In genomic region chr7:99120082-99120481, GRCm38 (mm10) we compare ENCODE assay signal across 23 mouse cellular contexts. TPM values are rescaled to one million over a fixed set of nuclear protein-coding genes. Genes with fewer than 3 reads are reported as not detected.
DNase-seq lines count a peak whose midpoint lies in the region; ATAC-seq and TF ChIP-seq lines count a peak whose summit lies in the region.
"Had no signal": no experiment of that assay in that cellular context is flagged by ENCODE, and none has a peak within 500 bp of the region (broad histone marks: within the 10 kb centered on the region; RNA-seq: fewer than 3 reads in every experiment).

No protein-coding gene starts in this region.

- peaks cover 28% of the 10 kb centered on the region for H3K4me1 ChIP-seq in liver, postnatal 0 days (ENCODE audit: insufficient read depth)
- peaks cover 35% of the 10 kb centered on the region for H3K4me1 ChIP-seq in thymus, adult 2 months (replicated peaks; ENCODE audit: control insufficient read depth, insufficient read depth, low read length)
- H3K4me1 ChIP-seq: forebrain, embryonic 13.5 days; hindbrain, embryonic 13.5 days had no signal

- 38% methylated on average over 4 of the region's 4 CpGs for WGBS in liver, postnatal 0 days (ENCODE audit: insufficient replicate concordance)
- 5% methylated on average over 4 of the region's 4 CpGs for WGBS in thymus, adult 2 months

- no peak overlapping the region for H3K4me3 ChIP-seq in liver, postnatal 0 days (ENCODE audit: low read depth, low read length)
- no peak overlapping the region for H3K4me3 ChIP-seq in thymus, adult 2 months (ENCODE audit: control insufficient read depth, insufficient read depth, low read length)
- H3K4me3 ChIP-seq: embryonic facial prominence, embryonic 10.5 days; forebrain, embryonic 13.5 days; heart, adult 2 months; heart, embryonic 15.5 days; hindbrain, embryonic 13.5 days had no signal

- H3K27me3 ChIP-seq in liver, postnatal 0 days (ENCODE audit: insufficient read depth, low read length): no peaks in the 10 kb centered on the region
- no peaks in the 10 kb centered on the region for H3K27me3 ChIP-seq in thymus, adult 2 months (ENCODE audit: control insufficient read depth, insufficient read depth, low read length)
- H3K27me3 ChIP-seq: forebrain, embryonic 13.5 days; heart, embryonic 15.5 days; hindbrain, embryonic 13.5 days; Patski had no signal

- TF ChIP-seq EP300 in liver, postnatal 0 days (IDR thresholded peaks at IDR 0.05; ENCODE audit: low read depth): no peak

- no peak for TF ChIP-seq POLR2A in thymus, adult 2 months (IDR thresholded peaks at IDR 0.05; ENCODE audit: control insufficient read depth, extremely low read depth, insufficient read depth, low read length, poor library complexity)

- 0 out of 2 replicates have a peak, but pooled peaks cover 6% of the 10 kb centered on the region for H3K36me3 ChIP-seq in liver, postnatal 0 days (replicated peaks; ENCODE audit: insufficient read depth, low read length)
- H3K36me3 ChIP-seq in thymus, adult 2 months (ENCODE audit: control insufficient read depth, insufficient read depth, low read length): peaks cover 8% of the 10 kb centered on the region
- H3K36me3 ChIP-seq: heart, embryonic 15.5 days; hindbrain, embryonic 13.5 days had no signal

- no peak overlapping the region for H3K4me2 ChIP-seq in liver, postnatal 0 days (ENCODE audit: low read depth, low read length)
- H3K4me2 ChIP-seq: forebrain, embryonic 13.5 days; heart, embryonic 11.5 days; heart, embryonic 15.5 days; hindbrain, embryonic 13.5 days had no signal

- TF ChIP-seq CTCF in liver, postnatal 0 days (IDR thresholded peaks at IDR 0.05; ENCODE audit: low read depth): no peak
- TF ChIP-seq CTCF in thymus, adult 2 months (IDR thresholded peaks at IDR 0.05; ENCODE audit: borderline replicate concordance, control insufficient read depth, extremely low read depth, insufficient read depth, low read length, poor library complexity): no peak

- no peak for DNase-seq in liver, postnatal 0 days
- no peak for DNase-seq in liver
- DNase-seq in thymus, adult 2 months: peak; percentile 25
- no peak for DNase-seq in thymus, postnatal 10 days (ENCODE audit: low spot score in 2 of 2)
- DNase-seq in CD4-positive, CD25-positive, alpha-beta regulatory T cell, adult 2 months (ENCODE audit: low read depth, low spot score): peak; percentile 29
- DNase-seq in Muller cell, postnatal 12 days (ENCODE audit: inconsistent ontology term): no peak
- DNase-seq in right cerebral cortex, postnatal 14 days: no peak
- DNase-seq: adrenal gland, adult 2 months; adrenal gland, postnatal 25 days; cerebellum, adult 2 months; cerebellum, postnatal 10 days; forebrain, postnatal 0 days; gastrocnemius, postnatal 14 days; heart, adult 2 months; heart, postnatal 14 days had no signal

- no peak for ATAC-seq in liver, postnatal 0 days
- ATAC-seq in inflammation-experienced regulatory T-cells, adult 6 months: peak; percentile 35
- ATAC-seq: activated CD4-positive, CD25-positive, alpha-beta regulatory T cell, adult 4 months; forebrain, embryonic 13.5 days; forebrain, postnatal 0 days; Patski had no signal

- no peak overlapping the region for H3K9ac ChIP-seq in liver, postnatal 0 days (replicated peaks)
- H3K9ac ChIP-seq: forebrain, embryonic 13.5 days; forebrain, postnatal 0 days; heart, embryonic 15.5 days; hindbrain, embryonic 13.5 days had no signal

- H3K9me3 ChIP-seq in liver, postnatal 0 days (ENCODE audit: low read length): peaks cover 6% of the 10 kb centered on the region; the same call in 1 of the 2 replicates
- H3K9me3 ChIP-seq: forebrain, embryonic 13.5 days; heart, embryonic 15.5 days; hindbrain, embryonic 13.5 days had no signal

- peak overlapping the region; percentile 77; the same call in 1 of the 2 replicates for H3K27ac ChIP-seq in liver, postnatal 0 days (ENCODE audit: low read depth)
- peak overlapping the region; percentile 19; the same call in 1 of the 2 replicates for H3K27ac ChIP-seq in thymus, adult 2 months (ENCODE audit: control insufficient read depth, insufficient read depth, low read length)
- H3K27ac ChIP-seq: embryonic facial prominence, embryonic 10.5 days; forebrain, embryonic 13.5 days; heart, adult 2 months; heart, embryonic 15.5 days; hindbrain, embryonic 13.5 days had no signal

RNA-seq across cellular contexts. Expression of gene Uvrag, which starts 20.9 kb away (rescaled TPM):
- polyA plus RNA-seq in liver, postnatal 0 days (2015; fragmentation: Nextera tagmentation; extraction: Ambion mirVana): 9.4 and 11.9 TPM in 2 replicates
- 74.6 and 144 TPM in 2 replicates for polyA plus RNA-seq in thymus, adult 2 months (2012; rRNA removed)
- 1 to 10 TPM; 5.7 to 9.7 (median 7.0) TPM for polyA plus RNA-seq in inflammation-experienced regulatory T-cells, adult 6 months (2017; shearing (Covaris generic))

Comparison
In these comparisons a context has a peak if more than half of its experiments do, and no peak if none do; other contexts are left out.
1. DNase-seq: peak in thymus, adult 2 months (single experiment) and CD4-positive, CD25-positive, alpha-beta regulatory T cell, adult 2 months (single experiment); none in liver, postnatal 0 days (single experiment), liver (single experiment), thymus, postnatal 10 days (0 of 2), Muller cell, postnatal 12 days (single experiment) and right cerebral cortex, postnatal 14 days (single experiment).